Mouse (Mus musculus) E14TG2a.4 (cell line): ENCODE results near the gene Hacl1.

Experiments used
- CTCF ChIP-seq: conservative IDR thresholded peaks from 2 replicates; pipeline ENCODE4 v1.5.1; 2014; ENCODE audit warnings: low read length
- POU5F1 ChIP-seq: IDR thresholded peaks from 2 replicates; pipeline ENCODE4 v1.6.1; 2014; ENCODE audit warnings: low read length, borderline replicate concordance

DNA sequence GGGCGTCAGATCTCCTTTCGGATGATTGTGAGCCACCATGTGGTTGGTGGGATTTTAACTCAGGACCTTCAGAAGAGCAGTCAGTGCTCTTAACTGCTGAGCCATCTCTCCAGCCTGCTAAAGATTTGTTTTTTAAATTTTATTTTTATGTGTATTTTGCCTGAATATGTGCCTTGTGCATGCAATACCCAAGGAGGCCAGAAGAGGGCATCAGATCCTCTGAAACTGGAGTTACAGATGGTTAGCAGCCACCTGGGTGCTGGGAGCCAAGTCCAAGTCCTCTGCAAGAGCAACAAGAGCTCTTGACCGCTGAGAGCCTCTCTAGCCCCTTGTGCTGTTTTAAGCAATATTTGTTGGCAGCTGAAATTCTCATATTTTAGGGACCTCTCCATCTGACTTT, 9.3 kb upstream of the Hacl1 start:
- TF ChIP-seq CTCF (peak; percentile 79), POU5F1 (no peak)
